Mouse (Mus musculus) limb, embryonic 12.5 days (tissue): ENCODE data around the gene Tmem104. TPM values are rescaled to one million over a fixed set of nuclear protein-coding genes. Genes with fewer than 3 reads are reported as not detected.

Experiments
- ATAC-seq: fragments of 200-750 bp; cut with Nextera tagmentation; 2 replicates; pipeline ENCODE4 v1.8.0; 2017; ENCODE audit warnings: low read depth, moderate TSS enrichment; ENCODE audit not compliant: insufficient number of reproducible peaks, insufficient read depth, low FRiP score, low TSS enrichment
- H3K27ac ChIP-seq: fragments of 300-500 bp; sonication (generic); 2 replicates; pipeline ENCODE4 v1.5.1; 2016; ENCODE audit warnings: mild to moderate bottlenecking, moderate library complexity
- H3K27me3 ChIP-seq: fragments of 300-500 bp; sonication (generic); 2 replicates; pipeline ENCODE4 v1.6.1; 2016; ENCODE audit warnings: mild to moderate bottlenecking, moderate library complexity
- H3K36me3 ChIP-seq: fragments of 300-500 bp; sonication (generic); 2 replicates; pipeline ENCODE4 v1.6.1; 2016; ENCODE audit warnings: mild to moderate bottlenecking, moderate library complexity
- H3K4me1 ChIP-seq: fragments of 300-500 bp; sonication (generic); replicated peaks from 2 replicates; pipeline ENCODE4 v1.6.1; 2016
- H3K4me2 ChIP-seq: fragments of 300-500 bp; sonication (generic); 2 replicates; pipeline ENCODE4 v1.6.1; 2016; ENCODE audit warnings: mild to moderate bottlenecking, moderate library complexity
- H3K4me3 ChIP-seq: fragments of 300-500 bp; sonication (generic); replicated peaks from 2 replicates; pipeline ENCODE4 v1.5.1; 2016; ENCODE audit warnings: mild to moderate bottlenecking
- H3K9ac ChIP-seq: fragments of 300-500 bp; sonication (generic); replicated peaks from 2 replicates; pipeline ENCODE4 v1.6.1; 2016; ENCODE audit warnings: mild to moderate bottlenecking, moderate library complexity
- H3K9me3 ChIP-seq: fragments of 300-500 bp; sonication (generic); 2 replicates; pipeline ENCODE4 v1.6.1; 2016; ENCODE audit warnings: mild to moderate bottlenecking, moderate library complexity
- WGBS: fragments of 180-500 bp; shearing (Covaris S2); methylation state at CpG from one replicate; pipeline ENCODE4 v1.1.7; 2016; 5-methylcytosine and 5-hydroxymethylcytosine counted together
- polyA plus RNA-seq: library from polyadenylated mRNA; unstranded; fragments of >200 nt; fragmentation: Nextera tagmentation; extraction: Ambion mirVana; gene quantifications from 2 replicates; pipeline ENCODE4 v1.2.1, GENCODE M21; 2016

Tmem104 gene
- polyA plus RNA-seq, 1 experiment from 2014 or later = 5.8 TPM

DNA sequence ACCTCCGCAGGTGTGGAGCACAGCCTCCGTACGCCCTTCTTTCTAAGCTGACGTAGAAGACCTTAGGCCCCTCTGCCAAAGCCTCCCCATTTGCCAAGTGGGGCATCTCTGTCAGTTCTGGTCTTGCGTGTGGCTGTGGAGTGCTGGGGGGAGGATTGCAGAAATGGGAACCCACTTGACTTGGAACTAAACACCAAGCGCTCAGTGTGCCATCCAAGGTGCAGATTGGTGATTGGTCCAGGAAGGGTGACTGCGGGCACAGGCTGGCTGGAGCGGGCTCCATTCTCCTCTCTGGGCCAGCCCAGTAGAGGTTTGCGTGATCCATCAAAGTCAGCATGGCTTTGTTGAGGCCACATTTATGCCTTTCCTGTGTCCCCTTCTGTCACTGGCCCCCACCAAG is 15.5 kb downstream of the Tmem104 start:
- peaks cover 52% of the 10 kb centered on the region for H3K36me3 ChIP-seq
- no peaks in the 10 kb centered on the region for H3K9me3 ChIP-seq
- H3K9ac ChIP-seq = no peak overlapping the region
- H3K4me1 ChIP-seq = no peaks in the 10 kb centered on the region
- H3K4me3 ChIP-seq = no peak overlapping the region
- no peak overlapping the region for H3K4me2 ChIP-seq
- WGBS = 96% methylated on average over 9 of the region's 9 CpGs
- peaks cover 17% of the 10 kb centered on the region for H3K27me3 ChIP-seq
- no peak for ATAC-seq
- H3K27ac ChIP-seq = no peak overlapping the region

DNA sequence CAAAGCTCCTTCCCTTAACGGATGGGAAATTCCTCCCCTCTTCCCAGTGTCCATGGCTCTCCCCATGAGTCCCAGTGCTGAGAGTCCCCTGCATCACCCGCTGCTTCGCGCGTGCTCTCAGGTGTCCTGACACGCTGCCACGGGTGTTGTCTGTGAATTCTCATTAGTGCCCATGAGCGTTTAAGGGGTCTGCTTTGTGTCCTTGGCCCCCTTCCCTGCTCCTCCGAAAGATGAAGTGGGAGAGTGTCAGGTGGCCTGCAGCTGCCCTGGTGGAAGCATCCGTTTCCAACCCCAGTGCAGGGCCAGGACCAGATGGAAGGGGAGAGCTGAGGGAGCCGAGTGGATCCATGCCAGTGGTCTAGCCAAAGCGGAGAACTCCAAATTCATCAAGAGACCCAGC is 20.8 kb downstream of the Tmem104 start:
- ATAC-seq = no peak
- Histone ChIP-seq H3K9me3 (no peaks in the 10 kb centered on the region), H3K4me3 (no peak overlapping the region), H3K9ac (no peak overlapping the region), H3K27me3 (peaks cover 12% of the 10 kb centered on the region), H3K4me1 (peaks cover 14% of the 10 kb centered on the region), H3K4me2 (no peak overlapping the region), H3K36me3 (peaks cover 47% of the 10 kb centered on the region; the same call in 1 of the 2 replicates), H3K27ac (no peak overlapping the region)
- WGBS = 79% methylated on average over 12 of the region's 12 CpGs

DNA sequence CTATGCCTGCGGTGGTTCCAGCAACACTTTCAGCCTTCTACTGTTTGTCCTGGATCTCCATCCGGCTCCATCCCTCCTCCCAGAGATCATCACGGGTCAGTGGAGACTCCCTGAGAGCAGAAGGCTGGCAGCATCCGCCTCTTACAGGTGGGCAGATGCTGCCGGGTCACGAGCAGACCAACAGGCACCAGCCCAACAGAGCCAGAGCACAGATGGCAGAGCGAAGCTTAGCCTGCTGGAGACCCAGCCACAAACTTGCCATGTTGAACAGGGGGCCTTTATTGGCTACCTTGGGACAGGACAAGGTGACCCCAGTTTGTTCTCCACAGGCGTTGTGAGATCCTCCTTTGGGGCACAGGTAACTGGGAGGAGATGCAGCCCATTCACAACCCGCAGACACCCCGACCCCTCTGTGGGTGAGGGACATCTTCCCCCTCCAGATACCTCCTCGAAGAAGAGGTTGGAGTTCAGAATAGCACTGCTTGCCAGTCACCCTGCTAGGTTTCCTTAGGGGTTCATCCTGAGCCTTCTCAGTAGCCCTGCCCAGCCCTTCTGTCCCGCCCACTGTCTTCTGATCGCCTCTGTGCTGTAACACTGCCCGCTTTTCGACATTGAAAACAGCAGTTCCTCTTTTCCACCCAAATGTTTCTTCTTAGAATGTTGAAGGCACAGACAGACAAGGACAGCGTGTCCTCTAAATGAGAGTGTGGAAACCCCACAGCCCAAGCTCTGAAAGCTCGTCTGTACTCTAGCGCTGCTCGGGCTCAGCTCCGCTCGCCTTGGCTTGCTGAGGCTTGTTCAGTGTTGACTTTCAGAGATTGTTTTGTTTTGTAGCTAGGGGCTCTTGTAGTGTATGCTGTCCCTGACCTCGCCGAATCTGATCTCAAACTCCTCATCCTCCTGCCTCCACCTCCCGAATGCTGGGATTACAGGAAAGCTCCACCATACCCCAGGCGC is 21.8 kb downstream of the Tmem104 start:
- H3K27ac ChIP-seq = no peak overlapping the region
- H3K9ac ChIP-seq = 0 out of 2 replicates have a peak overlapping the region, but pooled peaks have one; percentile 8
- no peak overlapping the region for H3K4me3 ChIP-seq
- WGBS = 80% methylated on average over 25 of the region's 25 CpGs
- H3K4me2 ChIP-seq = no peak overlapping the region
- peaks cover 46% of the 10 kb centered on the region; the same call in 1 of the 2 replicates for H3K36me3 ChIP-seq
- ATAC-seq = no peak
- H3K9me3 ChIP-seq = no peaks in the 10 kb centered on the region
- H3K27me3 ChIP-seq = peaks cover 8% of the 10 kb centered on the region; the same call in 1 of the 2 replicates
- H3K4me1 ChIP-seq = peaks cover 14% of the 10 kb centered on the region

DNA sequence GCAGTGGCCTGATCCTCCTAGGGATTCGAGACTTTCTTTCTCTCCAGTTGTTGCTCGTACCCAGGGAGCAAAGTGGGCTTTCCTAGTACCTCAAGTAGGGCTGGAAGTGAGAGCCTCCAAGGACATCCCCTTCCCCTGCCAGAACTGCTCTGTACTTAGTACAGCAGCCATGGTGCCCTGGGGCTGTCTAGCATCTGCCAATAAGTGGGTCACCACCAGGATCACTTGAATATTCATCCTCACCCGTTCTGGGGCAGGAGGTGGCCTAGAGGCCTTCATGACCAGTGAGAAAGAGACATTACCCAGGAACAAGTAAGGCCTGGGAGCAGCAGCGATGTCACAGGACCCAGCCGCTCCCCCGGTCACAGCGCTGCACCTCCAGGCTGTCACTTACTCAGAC is 22.7 kb downstream of the Tmem104 start:
- no peak overlapping the region for H3K4me3 ChIP-seq
- H3K27ac ChIP-seq = no peak overlapping the region
- no peak for ATAC-seq
- H3K27me3 ChIP-seq = peaks cover 8% of the 10 kb centered on the region; the same call in 1 of the 2 replicates
- no peaks in the 10 kb centered on the region for H3K9me3 ChIP-seq
- 73% methylated on average over 7 of the region's 7 CpGs for WGBS
- no peak overlapping the region for H3K4me2 ChIP-seq
- H3K9ac ChIP-seq = peak overlapping the region; percentile 8; the same call in 1 of the 2 replicates
- H3K36me3 ChIP-seq = peaks cover 45% of the 10 kb centered on the region; the same call in 1 of the 2 replicates
- peaks cover 17% of the 10 kb centered on the region for H3K4me1 ChIP-seq

DNA sequence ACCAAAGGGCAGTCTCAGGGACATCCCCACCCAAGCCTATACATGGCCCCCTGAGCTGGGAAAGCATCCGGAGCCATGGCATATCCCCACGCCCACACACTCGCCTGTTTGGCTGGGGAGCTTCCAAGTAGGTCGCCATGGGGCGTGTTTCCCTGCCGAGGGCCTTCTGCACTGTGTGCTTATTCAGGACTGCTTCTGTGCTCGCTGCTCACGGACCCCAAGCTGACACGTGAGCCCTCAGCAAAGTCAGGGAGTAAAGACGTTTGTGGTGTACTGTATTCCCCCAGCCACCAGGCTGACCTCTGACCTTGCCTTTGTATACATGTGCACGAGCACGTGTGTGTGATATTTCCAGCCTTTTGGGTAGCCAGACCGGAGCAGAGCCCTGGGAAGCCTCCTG is 24.8 kb downstream of the Tmem104 start:
- no peak overlapping the region for H3K4me2 ChIP-seq
- H3K36me3 ChIP-seq = peaks cover 24% of the 10 kb centered on the region; the same call in 1 of the 2 replicates
- no peaks in the 10 kb centered on the region for H3K9me3 ChIP-seq
- H3K4me1 ChIP-seq = peaks cover 22% of the 10 kb centered on the region
- WGBS = 55% methylated on average over 13 of the region's 13 CpGs
- no peak for ATAC-seq
- H3K27ac ChIP-seq = no peak overlapping the region
- no peak overlapping the region for H3K4me3 ChIP-seq
- no peaks in the 10 kb centered on the region for H3K27me3 ChIP-seq
- no peak overlapping the region for H3K9ac ChIP-seq

DNA sequence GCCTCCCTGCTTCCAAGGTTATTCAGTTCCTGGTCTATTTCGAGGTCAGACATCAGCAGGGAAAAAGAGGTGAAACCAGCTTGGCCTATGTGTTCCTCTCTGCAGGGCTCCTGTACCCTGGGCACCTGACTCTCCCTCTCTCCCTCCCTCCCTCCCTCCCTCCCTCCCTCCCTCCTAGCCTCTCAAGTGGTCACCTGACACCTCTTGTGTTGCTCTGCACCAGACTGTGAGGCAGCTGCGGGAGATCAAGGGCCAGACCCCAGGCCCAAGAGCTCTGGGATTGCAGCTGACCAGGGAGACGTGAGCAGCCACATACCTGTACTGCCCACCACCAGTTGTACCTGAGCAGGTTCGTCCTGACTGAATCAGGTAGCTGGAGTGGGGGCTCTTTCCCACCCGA is 27.8 kb downstream of the Tmem104 start:
- peaks cover 3% of the 10 kb centered on the region; the same call in 1 of the 2 replicates for H3K36me3 ChIP-seq
- no peaks in the 10 kb centered on the region for H3K9me3 ChIP-seq
- no peak overlapping the region for H3K4me2 ChIP-seq
- WGBS = 20% methylated on average over 5 of the region's 5 CpGs
- no peak overlapping the region for H3K27ac ChIP-seq
- H3K27me3 ChIP-seq = no peaks in the 10 kb centered on the region; the same call in 1 of the 2 replicates
- H3K4me3 ChIP-seq = no peak overlapping the region
- no peak overlapping the region for H3K9ac ChIP-seq
- ATAC-seq = no peak
- peaks cover 27% of the 10 kb centered on the region for H3K4me1 ChIP-seq

DNA sequence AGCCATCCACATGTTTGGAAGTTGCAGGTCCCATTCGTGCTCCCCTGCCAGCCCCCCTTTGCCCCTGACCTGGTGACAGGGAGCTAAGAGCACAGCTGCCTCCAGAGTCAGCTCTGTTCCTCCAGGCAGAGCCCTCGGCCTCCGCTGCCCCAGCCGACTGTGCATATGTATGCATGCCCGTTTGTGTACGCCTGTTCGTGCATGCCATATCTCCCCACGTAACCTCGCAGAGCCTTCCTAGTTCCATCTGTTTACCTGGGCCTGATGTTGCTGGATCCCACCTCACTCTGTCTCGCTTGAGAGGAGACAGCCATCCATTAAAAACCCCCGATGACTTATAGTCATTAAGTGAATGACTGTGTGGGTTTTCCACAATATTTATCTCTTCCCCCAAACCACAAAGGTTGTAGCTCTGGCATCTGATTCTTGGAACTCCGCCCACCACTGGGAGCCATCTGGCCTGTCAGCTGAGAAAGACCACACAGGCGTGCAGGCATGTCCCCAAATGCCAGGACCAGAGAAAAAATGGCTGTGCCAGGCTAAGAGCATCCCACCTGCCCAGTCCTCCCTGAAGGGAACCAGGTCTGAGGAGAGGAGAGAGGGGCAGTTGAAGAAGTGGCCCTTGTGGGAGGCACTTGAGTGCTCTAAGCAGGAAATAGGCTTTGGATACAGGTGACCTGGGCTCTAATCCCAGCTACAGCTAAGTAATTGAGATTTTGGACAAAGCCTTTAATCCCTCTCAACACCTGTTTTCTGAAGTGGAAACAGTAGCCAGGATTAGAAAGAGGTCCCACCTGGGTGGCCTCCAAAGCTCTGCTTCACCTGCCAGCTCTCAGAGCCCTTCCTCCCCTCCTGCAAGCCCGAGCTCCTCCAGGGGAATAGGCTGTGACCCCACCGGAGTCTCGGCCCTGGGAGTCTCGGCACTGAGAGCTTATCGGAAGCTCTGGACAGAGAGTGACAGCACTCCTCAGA is 30.4 kb downstream of the Tmem104 start:
- Histone ChIP-seq H3K36me3 (no peaks in the 10 kb centered on the region; the same call in 1 of the 2 replicates), H3K4me1 (peaks cover 26% of the 10 kb centered on the region), H3K27me3 (peaks cover 11% of the 10 kb centered on the region), H3K4me3 (no peak overlapping the region), H3K4me2 (no peak overlapping the region), H3K9ac (no peak overlapping the region), H3K9me3 (no peaks in the 10 kb centered on the region), H3K27ac (no peak overlapping the region)
- no peak for ATAC-seq
- WGBS = 58% methylated on average over 18 of the region's 18 CpGs

DNA sequence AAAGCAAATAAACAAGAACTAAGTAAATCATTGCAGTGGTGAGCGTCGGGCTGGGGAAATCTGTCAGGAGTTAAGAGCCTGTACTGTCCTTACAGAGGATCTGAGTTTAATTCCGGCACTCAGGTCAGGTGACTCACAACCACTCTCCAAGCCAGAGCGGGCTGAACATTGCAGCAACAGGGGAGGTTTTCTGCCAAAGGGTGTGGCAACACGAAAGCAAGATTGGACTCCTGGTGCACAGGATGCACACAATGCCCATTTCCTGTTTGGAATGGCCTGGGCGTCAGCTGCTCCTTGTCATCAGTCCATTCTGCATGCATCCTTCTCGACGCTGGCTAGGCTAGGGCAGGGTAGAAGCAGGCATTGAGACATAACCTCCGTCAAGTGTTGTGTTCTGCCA is 32.0 kb downstream of the Tmem104 start:
- no peak for ATAC-seq
- Histone ChIP-seq H3K36me3 (no peaks in the 10 kb centered on the region; the same call in 1 of the 2 replicates), H3K4me1 (peaks cover 37% of the 10 kb centered on the region), H3K27ac (no peak overlapping the region), H3K4me3 (no peak overlapping the region), H3K9me3 (no peaks in the 10 kb centered on the region), H3K4me2 (no peak overlapping the region), H3K9ac (no peak overlapping the region), H3K27me3 (peaks cover 21% of the 10 kb centered on the region)
- 57% methylated on average over 9 of the region's 9 CpGs for WGBS

DNA sequence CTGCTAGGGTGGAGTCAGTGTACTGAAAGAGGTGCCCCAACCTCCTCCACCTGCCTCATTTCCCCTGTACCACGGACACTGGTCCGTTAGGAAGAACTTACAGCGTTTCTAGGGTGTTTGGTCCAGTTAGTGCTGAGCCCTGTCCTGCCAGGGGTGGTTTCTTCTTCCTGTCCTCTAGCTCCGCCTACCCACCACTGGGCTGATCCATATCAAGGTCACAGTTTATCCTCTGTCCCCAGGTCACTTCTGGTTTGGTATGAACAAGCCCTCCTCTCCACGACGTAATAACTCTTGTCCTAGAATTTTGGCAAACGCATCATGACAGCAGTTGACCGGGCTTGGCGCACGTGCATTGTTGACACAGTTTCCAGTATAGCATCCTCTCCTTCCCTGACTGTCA is 32.4 kb downstream of the Tmem104 start:
- ATAC-seq = no peak
- Histone ChIP-seq H3K4me1 (peaks cover 37% of the 10 kb centered on the region), H3K4me3 (no peak overlapping the region), H3K27ac (no peak overlapping the region), H3K4me2 (no peak overlapping the region), H3K9ac (no peak overlapping the region), H3K36me3 (no peaks in the 10 kb centered on the region; the same call in 1 of the 2 replicates), H3K9me3 (no peaks in the 10 kb centered on the region), H3K27me3 (peaks cover 21% of the 10 kb centered on the region)
- 84% methylated on average over 10 of the region's 10 CpGs for WGBS

DNA sequence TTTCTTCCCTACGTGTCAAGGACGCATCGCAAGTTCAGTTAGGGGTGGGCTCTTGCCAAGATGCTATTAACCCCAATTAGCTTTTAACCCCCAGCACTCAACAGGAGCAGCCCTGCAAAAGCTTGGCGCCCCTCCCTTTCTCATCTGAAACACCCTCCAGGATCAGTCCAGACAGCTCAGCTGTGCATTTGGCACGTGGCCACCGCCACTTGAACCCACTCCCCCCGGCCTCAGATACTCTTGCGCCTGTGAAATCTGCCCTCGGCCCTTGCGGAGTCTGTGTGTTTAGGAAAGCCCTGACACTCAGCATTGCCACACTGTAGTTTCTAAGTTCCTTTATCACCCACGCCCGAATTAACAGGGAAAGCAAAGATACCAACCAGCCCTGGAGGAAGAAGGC is 34.8 kb downstream of the Tmem104 start:
- WGBS = 28% methylated on average over 12 of the region's 12 CpGs
- no peak overlapping the region for H3K9ac ChIP-seq
- 0 out of 2 replicates have a peak, but pooled peaks have one; percentile 32 for ATAC-seq
- H3K4me3 ChIP-seq = no peak overlapping the region
- H3K4me2 ChIP-seq = no peak overlapping the region
- peaks cover 31% of the 10 kb centered on the region for H3K27me3 ChIP-seq
- no peak overlapping the region for H3K27ac ChIP-seq
- no peaks in the 10 kb centered on the region for H3K36me3 ChIP-seq
- H3K4me1 ChIP-seq = peaks cover 49% of the 10 kb centered on the region
- no peaks in the 10 kb centered on the region for H3K9me3 ChIP-seq

DNA sequence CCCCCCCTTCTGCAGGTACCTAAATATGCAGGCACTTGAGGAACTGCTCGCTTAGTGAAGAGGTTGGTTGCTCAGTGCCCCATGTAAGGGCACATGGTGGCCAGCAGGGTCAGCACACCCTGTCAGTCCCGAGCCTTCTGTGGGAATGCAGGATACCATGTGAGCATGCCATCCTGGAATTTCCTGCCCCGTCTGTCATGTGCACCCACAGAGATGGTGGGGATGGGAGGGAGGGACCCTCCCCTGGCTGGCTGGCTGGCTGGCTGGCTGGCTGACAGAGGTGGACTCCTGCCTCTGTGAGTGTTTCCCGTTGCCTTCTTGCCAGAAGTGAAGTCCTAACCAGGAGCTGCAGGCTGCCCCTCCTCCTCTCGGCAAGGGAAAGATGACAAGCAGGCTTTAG is 35.3 kb downstream of the Tmem104 start:
- ATAC-seq = peak; percentile 12; the same call in 1 of the 2 replicates

More for the DNA sequence above, 35.3 kb downstream of the Tmem104 start:
- Histone ChIP-seq H3K36me3 (no peaks in the 10 kb centered on the region), H3K9me3 (no peaks in the 10 kb centered on the region), H3K4me3 (no peak overlapping the region), H3K27ac (no peak overlapping the region), H3K27me3 (peaks cover 34% of the 10 kb centered on the region), H3K4me2 (no peak overlapping the region), H3K4me1 (peaks cover 53% of the 10 kb centered on the region), H3K9ac (no peak overlapping the region)
- WGBS = 15% methylated on average over 5 of the region's 5 CpGs
